Mouse (Mus musculus): ENCODE data around the gene Dnajc7.

The Dnajc7 gene

GRCm38 (mm10) chr11:100579116-100579799 lies 40.7 kb downstream of the Dnajc7 start:
- no peak for DNase-seq

- DNase-seq = no peak
These were observed 41.9 kb downstream of the Dnajc7 start for GRCm38 (mm10) chr11:100577852-100578599.

- no peak for DNase-seq
These were observed 43.7 kb downstream of the Dnajc7 start for GRCm38 (mm10) chr11:100576256-100576655.

- no peak for DNase-seq
These were observed 44.5 kb downstream of the Dnajc7 start for GRCm38 (mm10) chr11:100575484-100575855.

- peak; percentile 73 to 76 for DNase-seq
These were observed 45.1 kb downstream of the Dnajc7 start, which contains the start of gene Cnp for GRCm38 (mm10) chr11:100574708-100575483. TSS of gene Cnp (plus strand) at chr11:100574904.

GRCm38 (mm10) chr11:100574188-100574587 lies 45.8 kb downstream of the Dnajc7 start:
- no peak for DNase-seq

GRCm38 (mm10) chr11:100571202-100571567 lies 48.8 kb downstream of the Dnajc7 start:
- DNase-seq = no peak

- DNase-seq = peak; percentile 67 to 82
These were observed 49.4 kb downstream of the Dnajc7 start for GRCm38 (mm10) chr11:100570430-100571201.

GRCm38 (mm10) chr11:100569789-100570188 lies 50.2 kb downstream of the Dnajc7 start:
- no peak for DNase-seq

GRCm38 (mm10) chr11:100568692-100569091 lies 51.3 kb downstream of the Dnajc7 start:
- no peak for DNase-seq

GRCm38 (mm10) chr11:100567815-100568245 lies 52.1 kb downstream of the Dnajc7 start:
- DNase-seq = peak; percentile 61 to 66

- DNase-seq = no peak
These were observed 52.7 kb downstream of the Dnajc7 start for GRCm38 (mm10) chr11:100567229-100567628.

GRCm38 (mm10) chr11:100564703-100565102 lies 55.3 kb downstream of the Dnajc7 start:
- no peak for DNase-seq

- no peak for DNase-seq
These were observed 55.7 kb downstream of the Dnajc7 start for GRCm38 (mm10) chr11:100564297-100564696.

GRCm38 (mm10) chr11:100561748-100562147 lies 58.2 kb downstream of the Dnajc7 start:
- DNase-seq = no peak

GRCm38 (mm10) chr11:100559476-100559875 lies 60.5 kb downstream of the Dnajc7 start:
- DNase-seq = no peak

GRCm38 (mm10) chr11:100557563-100557962 lies 62.4 kb downstream of the Dnajc7 start:
- DNase-seq = no peak

- peak; percentile 61 to 69 for DNase-seq
These were observed 64.4 kb downstream of the Dnajc7 start for GRCm38 (mm10) chr11:100555583-100555982.

- no peak for DNase-seq
These were observed 67.1 kb downstream of the Dnajc7 start for GRCm38 (mm10) chr11:100552842-100553241.

- no peak for DNase-seq
These were observed 69.9 kb downstream of the Dnajc7 start for GRCm38 (mm10) chr11:100550101-100550500.

GRCm38 (mm10) chr11:100549466-100549865 lies 70.5 kb downstream of the Dnajc7 start:
- DNase-seq = no peak

GRCm38 (mm10) chr11:100548141-100548540 lies 71.8 kb downstream of the Dnajc7 start:
- no peak for DNase-seq

- DNase-seq = no peak
These were observed 73.0 kb downstream of the Dnajc7 start for GRCm38 (mm10) chr11:100546955-100547354.

Measured in kidney, adult 8-10 months (tissue).